Mouse (Mus musculus): Measurements from ENCODE around the gene Sh3rf1. TPM values are rescaled to one million over a fixed set of nuclear protein-coding genes. Genes with fewer than 3 reads are reported as not detected.

Gene Sh3rf1
- polyA plus RNA-seq, 1 experiment from 2014 or later, result 31.4 TPM

GRCm38 (mm10) chr8:61225581-61226395 is 2.1 kb downstream of the Sh3rf1 start:
- Histone ChIP-seq H3K4me1 (peaks cover 58% of the 10 kb centered on the region), H3K4me3 (peak overlapping the region; percentile 85), H3K36me3 (ENCODE audit: poor library complexity, severe bottlenecking) (peaks cover 13% of the 10 kb centered on the region), H3K27me3 (no peaks in the 10 kb centered on the region), H3K27ac (no peak overlapping the region), H3K9me3 (replicated peaks) (no peaks in the 10 kb centered on the region), H3K9ac (peak overlapping the region; percentile 93), H3K4me2 (peak overlapping the region; percentile 76)
- no peak for ATAC-seq
- WGBS, result 50% methylated on average over 20 of the region's 20 CpGs

GRCm38 (mm10) chr8:61226632-61227031 is 3.0 kb downstream of the Sh3rf1 start:
- H3K9me3 ChIP-seq (replicated peaks), result no peaks in the 10 kb centered on the region
- no peak for ATAC-seq
- peaks cover 16% of the 10 kb centered on the region for H3K36me3 ChIP-seq (ENCODE audit: poor library complexity, severe bottlenecking)
- WGBS, result 63% methylated on average over 5 of the region's 5 CpGs
- H3K4me3 ChIP-seq, result peak overlapping the region; percentile 85
- H3K9ac ChIP-seq, result peak overlapping the region; percentile 93; the same call in 1 of the 2 replicates
- no peak overlapping the region for H3K27ac ChIP-seq
- H3K27me3 ChIP-seq, result no peaks in the 10 kb centered on the region
- H3K4me1 ChIP-seq, result peaks cover 67% of the 10 kb centered on the region
- H3K4me2 ChIP-seq, result peak overlapping the region; percentile 76

GRCm38 (mm10) chr8:61228678-61229077 is 5.0 kb downstream of the Sh3rf1 start:
- 77% methylated on average over 8 of the region's 8 CpGs for WGBS
- Histone ChIP-seq H3K4me3 (peak overlapping the region; percentile 85), H3K27me3 (no peaks in the 10 kb centered on the region), H3K27ac (no peak overlapping the region), H3K4me1 (peaks cover 77% of the 10 kb centered on the region), H3K9me3 (replicated peaks) (no peaks in the 10 kb centered on the region), H3K9ac (peak overlapping the region; percentile 9; the same call in 1 of the 2 replicates), H3K36me3 (ENCODE audit: poor library complexity, severe bottlenecking) (peaks cover 16% of the 10 kb centered on the region), H3K4me2 (peak overlapping the region; percentile 49)
- ATAC-seq, result no peak

GRCm38 (mm10) chr8:61229511-61230195 is 6.0 kb downstream of the Sh3rf1 start:
- H3K9ac ChIP-seq, result 0 out of 2 replicates have a peak overlapping the region, but pooled peaks have one; percentile 26
- no peak overlapping the region for H3K4me3 ChIP-seq
- no peaks in the 10 kb centered on the region for H3K9me3 ChIP-seq (replicated peaks)
- H3K27ac ChIP-seq, result no peak overlapping the region
- H3K27me3 ChIP-seq, result no peaks in the 10 kb centered on the region
- peaks cover 16% of the 10 kb centered on the region for H3K36me3 ChIP-seq (ENCODE audit: poor library complexity, severe bottlenecking)
- peak overlapping the region; percentile 44 for H3K4me2 ChIP-seq
- H3K4me1 ChIP-seq, result peaks cover 79% of the 10 kb centered on the region
- ATAC-seq, result no peak
- 73% methylated on average over 12 of the region's 12 CpGs for WGBS

DNA sequence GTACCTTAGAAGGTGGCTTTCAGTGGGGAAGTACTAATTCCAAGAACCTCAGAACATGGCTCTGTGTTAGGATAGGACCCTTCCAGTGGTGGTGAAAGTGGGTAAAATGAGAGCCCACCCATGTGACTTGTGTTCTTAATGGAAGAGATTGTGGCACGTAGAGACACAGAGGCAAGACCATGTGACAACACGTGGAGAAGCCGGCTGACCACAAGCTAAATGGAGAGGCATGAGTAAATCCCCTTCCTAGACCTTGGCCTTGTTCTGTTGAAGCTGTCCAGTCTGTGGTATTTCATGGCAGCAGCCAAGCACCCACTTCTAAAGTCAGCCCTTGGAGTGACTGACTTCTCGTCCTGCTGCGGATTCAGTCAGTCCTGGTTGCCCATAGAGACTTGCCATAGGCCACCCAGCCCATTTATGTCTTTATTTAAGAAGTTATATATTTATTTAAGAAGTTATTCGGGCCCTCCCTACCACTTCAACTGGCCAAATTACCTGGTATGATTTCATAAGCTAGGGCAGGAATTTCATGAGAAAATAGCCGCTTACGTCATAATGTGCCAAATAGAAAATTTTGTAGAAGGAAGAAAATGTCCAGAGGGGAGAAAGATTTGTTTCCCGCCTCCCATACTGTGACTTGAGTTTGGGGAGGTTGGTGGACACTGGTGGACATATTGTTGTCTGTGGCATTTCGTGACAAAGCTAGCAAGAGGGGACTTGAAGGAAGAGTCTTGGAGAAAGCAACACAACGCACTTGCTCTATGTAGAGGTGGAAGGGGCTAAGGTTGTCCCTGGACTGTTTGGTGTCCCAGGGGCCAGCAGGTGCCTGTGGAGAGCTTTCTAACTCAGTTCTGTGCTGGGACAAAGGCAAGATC is 7.4 kb downstream of the Sh3rf1 start:
- H3K9me3 ChIP-seq (replicated peaks), result no peaks in the 10 kb centered on the region
- H3K27me3 ChIP-seq, result no peaks in the 10 kb centered on the region
- 95% methylated on average over 11 of the region's 11 CpGs for WGBS
- peaks cover 16% of the 10 kb centered on the region for H3K36me3 ChIP-seq (ENCODE audit: poor library complexity, severe bottlenecking)
- H3K4me3 ChIP-seq, result no peak overlapping the region
- H3K4me2 ChIP-seq, result 0 out of 2 replicates have a peak overlapping the region, but pooled peaks have one; percentile 4
- ATAC-seq, result no peak
- no peak overlapping the region for H3K9ac ChIP-seq
- peaks cover 83% of the 10 kb centered on the region for H3K4me1 ChIP-seq
- H3K27ac ChIP-seq, result no peak overlapping the region

DNA sequence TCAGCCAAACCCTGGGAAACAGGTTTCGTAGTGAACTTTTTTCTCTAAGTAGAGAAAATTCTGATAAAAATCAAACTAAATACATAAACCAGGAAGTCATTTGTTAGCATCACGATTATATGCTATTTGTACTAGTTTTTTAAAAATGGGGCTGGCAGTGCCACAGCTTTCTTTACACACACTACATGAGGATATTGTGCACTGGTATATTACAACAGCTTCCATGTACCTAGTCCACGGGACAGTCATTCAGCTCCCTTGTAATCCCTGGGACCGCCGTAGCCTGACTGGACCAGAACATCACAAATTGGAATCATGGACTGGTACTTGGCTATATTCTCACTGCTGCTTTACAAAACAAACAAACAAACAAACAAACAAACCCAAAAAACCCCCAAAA is 11.8 kb downstream of the Sh3rf1 start:
- 93% methylated on average over 5 of the region's 5 CpGs for WGBS
- no peak for ATAC-seq
- Histone ChIP-seq H3K36me3 (ENCODE audit: poor library complexity, severe bottlenecking) (peaks cover 15% of the 10 kb centered on the region), H3K9me3 (replicated peaks) (no peaks in the 10 kb centered on the region), H3K4me3 (no peak overlapping the region), H3K27ac (no peak overlapping the region), H3K27me3 (no peaks in the 10 kb centered on the region), H3K9ac (no peak overlapping the region), H3K4me2 (no peak overlapping the region), H3K4me1 (peaks cover 62% of the 10 kb centered on the region)

DNA sequence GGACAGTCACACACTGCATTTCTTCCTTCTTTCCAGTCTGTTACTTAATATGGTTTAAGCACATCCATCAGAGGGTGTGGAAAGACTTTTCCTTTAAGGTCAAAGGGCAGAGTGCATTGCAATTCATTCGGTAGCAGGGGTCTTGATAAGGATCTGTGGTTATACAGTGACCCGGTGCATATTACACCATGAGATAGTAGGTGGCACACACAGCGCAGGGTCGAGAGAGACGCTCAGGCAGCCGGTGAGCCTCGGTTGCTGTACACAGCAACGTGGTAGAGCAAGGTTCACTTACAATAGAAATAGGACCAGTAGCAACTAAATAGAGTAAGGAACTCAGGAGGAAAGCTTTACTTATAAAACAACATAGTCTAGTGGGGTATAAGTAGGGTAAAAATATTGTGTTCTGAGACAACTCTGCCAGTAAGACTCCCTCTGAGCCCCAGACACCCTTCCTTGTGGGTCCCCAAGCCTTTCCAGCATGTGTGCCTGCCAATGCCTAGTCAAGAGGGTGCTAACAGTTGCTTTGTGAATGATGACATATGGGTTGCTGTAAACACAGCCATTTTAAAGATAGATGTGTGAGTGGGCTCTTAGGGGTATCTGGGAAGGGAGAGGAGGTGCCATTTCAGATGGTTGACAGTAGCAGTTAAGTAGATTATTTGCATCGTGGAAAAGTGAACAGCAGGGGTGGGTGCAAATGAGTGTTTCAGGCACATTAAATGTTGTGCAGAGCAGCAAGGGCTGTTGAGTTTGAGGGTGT is 13.0 kb downstream of the Sh3rf1 start:
- peaks cover 51% of the 10 kb centered on the region for H3K4me1 ChIP-seq
- no peaks in the 10 kb centered on the region for H3K27me3 ChIP-seq
- 78% methylated on average over 9 of the region's 9 CpGs for WGBS
- no peak overlapping the region for H3K9ac ChIP-seq
- H3K9me3 ChIP-seq (replicated peaks), result no peaks in the 10 kb centered on the region
- H3K36me3 ChIP-seq (ENCODE audit: poor library complexity, severe bottlenecking), result peaks cover 9% of the 10 kb centered on the region
- peak; percentile 95 for ATAC-seq
- no peak overlapping the region for H3K4me2 ChIP-seq
- H3K4me3 ChIP-seq, result no peak overlapping the region
- H3K27ac ChIP-seq, result peak overlapping the region; percentile 55

DNA sequence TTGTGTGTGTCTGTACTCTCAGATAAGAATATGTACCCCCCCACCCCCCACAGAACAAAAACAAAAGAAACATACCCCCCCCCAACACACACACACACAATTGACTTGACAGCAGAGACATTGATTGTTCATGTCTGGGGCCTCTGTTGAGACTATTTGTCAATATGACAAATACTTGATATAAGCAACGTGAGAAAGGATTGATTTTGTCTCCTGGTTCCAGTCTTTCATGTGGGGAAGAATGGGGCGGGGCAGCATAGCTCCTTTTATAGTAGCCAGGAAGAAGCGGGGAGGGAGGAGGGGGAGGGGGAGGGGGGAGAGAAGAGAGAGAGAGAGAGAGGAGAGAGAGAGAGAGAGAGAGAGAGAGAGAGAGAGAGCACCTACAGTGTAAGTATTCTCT is 15.9 kb downstream of the Sh3rf1 start:
- 53% methylated on average over 3 of the region's 3 CpGs for WGBS
- Histone ChIP-seq H3K9me3 (replicated peaks) (peaks cover 15% of the 10 kb centered on the region; the same call in 1 of the 2 replicates), H3K36me3 (ENCODE audit: poor library complexity, severe bottlenecking) (peaks cover 21% of the 10 kb centered on the region), H3K27me3 (no peaks in the 10 kb centered on the region), H3K4me2 (no peak overlapping the region), H3K27ac (no peak overlapping the region), H3K4me3 (no peak overlapping the region), H3K4me1 (peaks cover 34% of the 10 kb centered on the region), H3K9ac (no peak overlapping the region)
- ATAC-seq, result no peak

GRCm38 (mm10) chr8:61241229-61241628 is 17.6 kb downstream of the Sh3rf1 start:
- ATAC-seq, result no peak
- Histone ChIP-seq H3K27me3 (no peaks in the 10 kb centered on the region), H3K4me2 (no peak overlapping the region), H3K4me3 (no peak overlapping the region), H3K27ac (no peak overlapping the region), H3K4me1 (peaks cover 18% of the 10 kb centered on the region), H3K36me3 (ENCODE audit: poor library complexity, severe bottlenecking) (peaks cover 30% of the 10 kb centered on the region), H3K9ac (no peak overlapping the region), H3K9me3 (replicated peaks) (peaks cover 15% of the 10 kb centered on the region; the same call in 1 of the 2 replicates)
- WGBS, result 82% methylated on average over 8 of the region's 8 CpGs

GRCm38 (mm10) chr8:61242896-61243295 is 19.2 kb downstream of the Sh3rf1 start:
- Histone ChIP-seq H3K27ac (no peak overlapping the region), H3K27me3 (no peaks in the 10 kb centered on the region), H3K4me3 (no peak overlapping the region), H3K4me1 (peaks cover 13% of the 10 kb centered on the region), H3K9ac (no peak overlapping the region), H3K36me3 (ENCODE audit: poor library complexity, severe bottlenecking) (peaks cover 27% of the 10 kb centered on the region), H3K4me2 (no peak overlapping the region), H3K9me3 (replicated peaks) (peaks cover 15% of the 10 kb centered on the region; the same call in 1 of the 2 replicates)
- 98% methylated on average over 19 of the region's 19 CpGs for WGBS
- no peak for ATAC-seq

- Histone ChIP-seq H3K4me1 (peaks cover 17% of the 10 kb centered on the region), H3K36me3 (ENCODE audit: poor library complexity, severe bottlenecking) (peaks cover 21% of the 10 kb centered on the region), H3K9me3 (replicated peaks) (peaks cover 15% of the 10 kb centered on the region; the same call in 1 of the 2 replicates), H3K9ac (no peak overlapping the region), H3K27me3 (no peaks in the 10 kb centered on the region), H3K27ac (no peak overlapping the region), H3K4me2 (no peak overlapping the region), H3K4me3 (no peak overlapping the region)
- no peak for ATAC-seq
- 94% methylated on average over 5 of the region's 5 CpGs for WGBS
These were observed 19.8 kb downstream of the Sh3rf1 start for GRCm38 (mm10) chr8:61243491-61243890.
